Mouse (Mus musculus) hindbrain, embryonic 13.5 days (tissue): Measurements from ENCODE around the gene Clstn2. TPM values are rescaled to one million over a fixed set of nuclear protein-coding genes. Genes with fewer than 3 reads are reported as not detected.

Source experiments
- ATAC-seq: fragments of 200-750 bp; cut with Nextera tagmentation; 2 replicates; pipeline ENCODE4 v1.8.0; 2017; ENCODE audit warnings: moderate TSS enrichment; ENCODE audit not compliant: low FRiP score
- H3K27ac ChIP-seq: fragments of 300-500 bp; sonication (generic); 2 replicates; pipeline ENCODE4 v1.5.1; 2015; ENCODE audit warnings: inconsistent platforms, mild to moderate bottlenecking, moderate library complexity
- H3K27me3 ChIP-seq: fragments of 300-500 bp; sonication (generic); 2 replicates; pipeline ENCODE4 v1.6.1; 2015; ENCODE audit warnings: mild to moderate bottlenecking, inconsistent platforms
- H3K36me3 ChIP-seq: fragments of 300-500 bp; sonication (generic); 2 replicates; pipeline ENCODE4 v1.6.1; 2015; ENCODE audit warnings: mild to moderate bottlenecking, inconsistent platforms
- H3K4me1 ChIP-seq: fragments of 300-500 bp; sonication (generic); replicated peaks from 2 replicates; pipeline ENCODE4 v1.6.1; 2015; ENCODE audit warnings: inconsistent platforms
- H3K4me2 ChIP-seq: fragments of 300-500 bp; sonication (generic); 2 replicates; pipeline ENCODE4 v1.6.1; 2015; ENCODE audit warnings: inconsistent platforms, mild to moderate bottlenecking, moderate library complexity
- H3K4me3 ChIP-seq: fragments of 300-500 bp; sonication (generic); 2 replicates; pipeline ENCODE4 v1.5.1; 2015; ENCODE audit warnings: mild to moderate bottlenecking, inconsistent platforms
- H3K9ac ChIP-seq: fragments of 300-500 bp; sonication (generic); 2 replicates; pipeline ENCODE4 v1.6.1; 2015; ENCODE audit warnings: mild to moderate bottlenecking, inconsistent platforms
- H3K9me3 ChIP-seq: fragments of 300-500 bp; sonication (generic); 2 replicates; pipeline ENCODE4 v1.6.1; 2016; ENCODE audit warnings: inconsistent platforms
- WGBS: fragments of 180-500 bp; shearing (Covaris S2); methylation state at CpG from one replicate; pipeline ENCODE4 v1.1.7; 2015; 5-methylcytosine and 5-hydroxymethylcytosine counted together
- polyA plus RNA-seq: library from polyadenylated mRNA; unstranded; fragments of >200 nt; fragmentation: Nextera tagmentation; extraction: Ambion mirVana; gene quantifications from 2 replicates; pipeline ENCODE4 v1.2.1, GENCODE M21; 2015

The Clstn2 gene
- polyA plus RNA-seq, 1 experiment from 2014 or later: 11.9 TPM

DNA sequence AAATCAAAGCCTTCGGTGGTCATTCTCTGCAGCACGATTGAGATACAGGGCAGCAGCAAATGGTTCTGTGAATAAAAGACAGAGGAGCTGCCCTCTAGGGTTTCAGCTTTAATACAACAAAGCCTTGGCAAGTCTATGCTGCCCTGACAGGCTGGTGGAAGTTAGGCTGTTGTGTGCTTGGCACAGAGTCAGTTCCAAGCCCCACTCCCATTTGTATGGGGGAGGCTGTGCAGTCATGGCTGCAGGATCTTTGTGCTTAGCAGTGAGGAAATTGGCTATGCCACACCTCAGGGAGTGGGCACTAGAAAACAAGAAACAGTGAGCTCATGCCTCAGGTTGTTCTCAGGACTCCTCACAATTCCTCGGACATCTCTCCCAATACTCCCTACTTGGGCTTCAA is 384.6 kb downstream of the Clstn2 start:
- Histone ChIP-seq H3K4me2 (no peak overlapping the region), H3K36me3 (no peaks in the 10 kb centered on the region), H3K27me3 (no peaks in the 10 kb centered on the region), H3K4me1 (no peaks in the 10 kb centered on the region), H3K4me3 (no peak overlapping the region), H3K9ac (no peak overlapping the region), H3K27ac (no peak overlapping the region), H3K9me3 (no peaks in the 10 kb centered on the region)
- 72% methylated on average over 3 of the region's 3 CpGs for WGBS
- no peak for ATAC-seq

DNA sequence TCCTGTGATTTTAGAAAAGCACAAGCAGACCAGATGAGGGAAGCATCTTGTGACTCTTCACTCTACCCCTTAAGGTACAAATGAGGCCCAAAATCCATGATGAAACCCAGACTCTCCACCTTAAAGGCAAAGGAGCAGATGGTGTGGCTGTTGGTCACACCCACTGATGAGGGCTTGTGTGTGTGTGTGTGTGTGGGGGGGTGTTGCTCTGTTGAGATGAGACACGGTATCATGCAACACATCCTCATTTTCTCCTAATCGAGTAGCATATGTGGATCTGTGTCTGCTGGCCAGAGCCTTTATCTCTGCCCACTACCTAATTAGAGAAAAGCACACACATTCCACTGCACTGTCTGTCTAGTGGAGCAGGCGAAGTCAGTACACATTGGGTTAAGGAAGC is 387.2 kb downstream of the Clstn2 start:
- H3K4me2 ChIP-seq: no peak overlapping the region
- no peaks in the 10 kb centered on the region for H3K9me3 ChIP-seq
- no peak overlapping the region for H3K4me3 ChIP-seq
- H3K27me3 ChIP-seq: no peaks in the 10 kb centered on the region
- no peaks in the 10 kb centered on the region for H3K36me3 ChIP-seq
- WGBS: 89% methylated on average over 3 of the region's 3 CpGs
- no peak for ATAC-seq
- H3K27ac ChIP-seq: no peak overlapping the region
- no peaks in the 10 kb centered on the region for H3K4me1 ChIP-seq
- H3K9ac ChIP-seq: no peak overlapping the region

DNA sequence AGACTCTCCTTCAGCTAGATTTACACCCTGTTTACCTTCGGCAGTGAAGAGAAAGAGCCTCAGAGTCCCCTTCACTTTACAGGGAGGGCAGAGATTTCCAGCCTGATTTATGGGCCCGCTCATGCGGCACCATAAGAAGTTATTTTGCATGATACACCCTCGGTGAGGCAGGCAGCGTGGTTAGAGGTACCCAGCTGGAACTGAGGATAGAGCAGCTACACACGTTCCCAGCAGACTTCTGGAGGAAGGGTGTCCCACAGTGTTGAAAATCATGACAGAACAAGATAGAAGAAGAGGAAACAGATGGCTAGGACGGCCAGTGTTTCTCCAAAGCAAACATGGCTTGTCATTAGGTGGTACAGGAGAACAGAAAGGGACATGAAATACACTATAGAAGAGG is 390.6 kb downstream of the Clstn2 start:
- Histone ChIP-seq H3K36me3 (no peaks in the 10 kb centered on the region), H3K27me3 (no peaks in the 10 kb centered on the region), H3K27ac (no peak overlapping the region), H3K9ac (no peak overlapping the region), H3K4me2 (no peak overlapping the region), H3K9me3 (no peaks in the 10 kb centered on the region), H3K4me3 (no peak overlapping the region), H3K4me1 (no peaks in the 10 kb centered on the region)
- WGBS: 67% methylated on average over 7 of the region's 7 CpGs
- no peak for ATAC-seq

DNA sequence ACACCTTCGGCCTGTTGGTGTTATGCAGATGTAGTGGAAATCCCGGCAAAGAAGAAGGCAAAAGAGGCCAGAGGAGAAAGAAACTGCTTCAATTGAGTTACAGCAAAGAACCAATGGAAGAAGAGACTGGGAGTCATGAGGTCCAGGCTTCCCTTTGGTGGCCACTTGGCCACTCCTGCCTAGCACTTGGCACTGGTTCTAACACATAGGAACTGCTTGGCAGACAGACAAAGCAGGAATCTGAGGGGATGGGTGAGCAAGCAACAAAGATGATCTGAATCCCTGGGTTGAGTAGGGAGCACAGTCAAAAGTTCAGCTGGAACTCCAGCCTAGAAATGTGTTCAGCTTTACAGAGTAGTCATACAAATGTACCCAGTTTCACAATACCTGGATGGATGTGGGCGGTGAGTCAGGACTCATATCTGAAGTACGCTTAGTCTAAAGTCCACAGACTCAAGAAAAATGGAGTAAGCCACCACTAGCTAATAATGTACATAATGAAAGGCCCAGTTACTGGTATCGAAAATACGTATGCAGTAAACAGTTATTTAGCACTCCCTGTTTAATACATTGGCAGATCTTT is 392.9 kb downstream of the Clstn2 start:
- WGBS: 93% methylated on average over 6 of the region's 6 CpGs
- Histone ChIP-seq H3K9me3 (no peaks in the 10 kb centered on the region), H3K4me2 (no peak overlapping the region), H3K4me3 (no peak overlapping the region), H3K27ac (no peak overlapping the region), H3K27me3 (no peaks in the 10 kb centered on the region), H3K4me1 (no peaks in the 10 kb centered on the region), H3K9ac (no peak overlapping the region), H3K36me3 (no peaks in the 10 kb centered on the region)
- ATAC-seq: no peak

DNA sequence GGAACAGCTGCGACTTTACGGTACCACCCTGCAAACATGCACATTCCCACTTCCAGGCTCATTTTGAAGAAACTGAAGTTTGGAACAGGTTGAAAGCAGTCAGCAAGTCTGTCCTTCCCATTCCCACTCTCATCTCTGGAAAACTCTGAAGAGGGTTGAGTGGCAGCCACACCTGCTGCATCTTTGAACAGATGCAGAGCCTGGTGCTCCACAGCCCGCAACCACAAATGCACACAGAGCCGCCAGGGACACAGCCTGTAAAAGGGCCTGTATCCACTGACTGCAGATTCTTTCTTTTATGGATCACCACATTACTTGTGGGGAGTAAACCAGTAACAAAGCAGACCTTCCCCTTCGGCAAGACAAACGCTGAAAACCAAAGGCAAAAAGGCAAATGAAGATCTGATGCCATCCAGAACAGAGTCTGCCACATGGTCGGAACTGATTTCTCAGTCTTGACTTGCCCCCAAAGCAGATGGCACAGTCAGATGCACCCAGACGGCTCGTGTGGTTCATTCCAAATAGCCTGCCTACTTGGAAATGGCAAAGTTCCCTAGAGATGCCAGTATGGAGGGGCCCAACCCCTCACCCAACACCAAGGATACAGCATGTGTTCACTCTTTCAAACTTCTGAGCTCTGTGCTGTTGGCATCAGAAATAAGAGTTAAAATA is 394.2 kb downstream of the Clstn2 start:
- no peak overlapping the region for H3K9ac ChIP-seq
- no peaks in the 10 kb centered on the region for H3K36me3 ChIP-seq
- H3K9me3 ChIP-seq: no peaks in the 10 kb centered on the region
- no peak overlapping the region for H3K27ac ChIP-seq
- no peak overlapping the region for H3K4me2 ChIP-seq
- 93% methylated on average over 9 of the region's 9 CpGs for WGBS
- no peak overlapping the region for H3K4me3 ChIP-seq
- no peak for ATAC-seq
- no peaks in the 10 kb centered on the region for H3K4me1 ChIP-seq
- H3K27me3 ChIP-seq: no peaks in the 10 kb centered on the region

DNA sequence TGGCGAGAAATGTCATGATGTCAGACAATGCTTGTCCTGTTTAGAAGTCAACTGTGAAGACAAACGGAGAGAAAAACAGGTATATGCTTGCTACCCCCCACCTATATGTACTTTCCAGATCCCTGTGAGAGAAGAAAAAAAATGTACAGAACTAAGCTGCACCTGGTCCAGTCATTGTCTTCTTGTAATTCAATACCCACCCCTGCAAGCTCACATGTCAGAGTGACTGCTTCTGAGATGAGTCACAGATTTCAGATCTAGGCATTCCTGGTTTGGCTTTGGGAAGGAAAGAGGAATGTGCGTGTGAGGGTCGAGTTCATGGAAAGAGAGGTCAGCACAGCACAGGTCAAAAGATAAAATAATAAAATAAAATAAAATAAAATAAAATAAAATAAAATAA is 397.6 kb downstream of the Clstn2 start:
- ATAC-seq: no peak
- Histone ChIP-seq H3K27me3 (no peaks in the 10 kb centered on the region), H3K27ac (no peak overlapping the region), H3K4me2 (no peak overlapping the region), H3K9ac (no peak overlapping the region), H3K9me3 (no peaks in the 10 kb centered on the region), H3K4me1 (no peaks in the 10 kb centered on the region), H3K36me3 (no peaks in the 10 kb centered on the region), H3K4me3 (no peak overlapping the region)
- 90% methylated on average over 4 of the region's 4 CpGs for WGBS

DNA sequence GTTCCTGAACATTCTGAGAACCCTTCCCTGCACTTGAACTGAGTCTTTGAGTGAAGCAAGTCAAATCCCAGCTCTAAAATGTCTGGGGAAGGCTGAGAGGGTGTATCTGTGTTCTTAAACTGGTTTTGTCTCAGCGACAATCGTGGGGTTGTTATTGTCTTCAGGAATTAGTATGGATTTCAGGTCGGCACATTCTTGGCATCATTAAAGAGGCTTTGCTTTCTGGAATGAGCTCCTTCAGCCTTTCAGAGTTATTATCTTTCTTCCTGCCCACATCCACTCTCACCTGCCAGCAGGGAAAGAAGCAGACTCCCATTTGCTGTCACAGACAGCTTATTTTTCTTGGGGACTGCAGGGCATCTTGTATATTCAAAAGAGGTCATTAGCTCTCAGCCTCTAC is 398.1 kb downstream of the Clstn2 start:
- 73% methylated on average over 3 of the region's 3 CpGs for WGBS
- Histone ChIP-seq H3K36me3 (no peaks in the 10 kb centered on the region), H3K4me1 (no peaks in the 10 kb centered on the region), H3K4me3 (no peak overlapping the region), H3K4me2 (no peak overlapping the region), H3K27ac (no peak overlapping the region), H3K27me3 (no peaks in the 10 kb centered on the region), H3K9me3 (no peaks in the 10 kb centered on the region), H3K9ac (no peak overlapping the region)
- no peak for ATAC-seq

DNA sequence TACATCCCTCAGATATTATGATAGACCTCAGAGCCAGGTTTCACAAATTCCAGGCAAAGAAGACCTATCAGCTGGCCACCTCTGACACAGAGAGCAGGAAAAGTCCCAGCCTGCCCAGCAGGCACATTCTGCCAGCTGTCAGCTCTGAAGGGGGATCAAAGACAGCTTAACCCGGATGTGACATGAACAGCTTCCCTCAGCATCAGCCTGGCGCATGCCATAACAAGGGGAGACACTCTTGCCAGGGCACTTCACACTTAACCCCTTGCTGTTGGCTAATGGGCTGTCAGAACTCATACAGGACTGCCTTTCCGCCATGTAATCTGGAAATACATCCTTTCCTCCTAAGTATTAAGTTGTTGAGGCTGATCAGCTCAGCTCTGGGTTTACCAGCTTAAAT is 403.8 kb downstream of the Clstn2 start:
- no peaks in the 10 kb centered on the region for H3K9me3 ChIP-seq
- peaks cover 12% of the 10 kb centered on the region for H3K4me1 ChIP-seq
- no peak for ATAC-seq
- H3K27ac ChIP-seq: no peak overlapping the region
- H3K4me2 ChIP-seq: no peak overlapping the region
- 53% methylated on average over 3 of the region's 3 CpGs for WGBS
- H3K27me3 ChIP-seq: no peaks in the 10 kb centered on the region
- H3K36me3 ChIP-seq: no peaks in the 10 kb centered on the region
- H3K4me3 ChIP-seq: no peak overlapping the region
- H3K9ac ChIP-seq: no peak overlapping the region

DNA sequence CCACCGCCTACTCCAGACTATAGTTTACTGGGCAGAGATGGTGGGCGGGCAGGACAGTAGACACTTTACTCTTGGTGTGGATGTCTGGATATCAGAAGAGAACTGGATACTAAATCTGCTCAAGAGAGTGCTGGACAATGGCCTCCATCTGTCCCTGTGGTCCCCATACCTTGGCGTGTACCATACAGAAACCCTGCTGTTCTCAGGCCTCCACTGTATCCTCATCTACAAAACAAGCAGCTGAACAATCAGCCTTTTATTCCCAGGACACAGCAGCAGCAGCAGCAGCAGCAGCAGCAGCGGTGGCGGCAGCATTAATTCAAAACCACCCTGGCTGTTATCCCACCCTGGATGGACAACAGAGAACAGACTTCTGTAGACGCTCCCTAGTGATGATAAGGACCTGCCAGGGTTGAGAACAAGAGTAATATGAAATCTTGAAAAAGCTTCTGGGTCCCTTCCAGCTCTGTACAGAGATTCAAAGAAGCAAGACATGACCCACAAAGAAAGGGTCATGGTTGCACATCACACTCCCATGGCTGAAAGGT is 404.5 kb downstream of the Clstn2 start:
- no peak overlapping the region for H3K9ac ChIP-seq
- no peak overlapping the region for H3K27ac ChIP-seq
- WGBS: 43% methylated on average over 6 of the region's 6 CpGs
- H3K4me2 ChIP-seq: no peak overlapping the region
- no peaks in the 10 kb centered on the region for H3K36me3 ChIP-seq
- H3K4me1 ChIP-seq: peaks cover 12% of the 10 kb centered on the region
- H3K9me3 ChIP-seq: no peaks in the 10 kb centered on the region
- no peak overlapping the region for H3K4me3 ChIP-seq
- no peaks in the 10 kb centered on the region for H3K27me3 ChIP-seq
- no peak for ATAC-seq

DNA sequence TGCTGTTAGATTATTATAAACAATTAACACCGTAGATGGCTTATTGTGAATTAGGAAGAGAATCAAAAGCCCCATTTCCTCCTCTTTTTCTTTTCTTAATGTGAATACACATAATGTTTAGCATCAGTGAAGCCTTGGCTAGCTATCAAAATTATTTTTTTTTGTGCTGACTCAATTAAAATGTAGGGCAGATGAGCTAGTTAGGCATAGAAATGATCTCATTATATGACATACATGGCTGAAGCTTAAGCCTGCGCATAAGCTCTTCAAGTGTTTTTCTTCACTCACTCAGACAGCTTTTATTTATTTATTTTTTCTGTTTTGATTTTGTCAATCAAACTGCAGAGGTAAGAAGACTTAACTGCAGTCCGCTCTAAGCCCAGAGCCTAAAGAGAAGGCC is 405.1 kb downstream of the Clstn2 start:
- Histone ChIP-seq H3K27ac (no peak overlapping the region), H3K36me3 (no peaks in the 10 kb centered on the region), H3K4me2 (no peak overlapping the region), H3K4me3 (no peak overlapping the region), H3K27me3 (no peaks in the 10 kb centered on the region), H3K4me1 (peaks cover 12% of the 10 kb centered on the region), H3K9me3 (no peaks in the 10 kb centered on the region), H3K9ac (no peak overlapping the region)
- no peak for ATAC-seq
- 76% methylated on average over 3 of the region's 3 CpGs for WGBS

DNA sequence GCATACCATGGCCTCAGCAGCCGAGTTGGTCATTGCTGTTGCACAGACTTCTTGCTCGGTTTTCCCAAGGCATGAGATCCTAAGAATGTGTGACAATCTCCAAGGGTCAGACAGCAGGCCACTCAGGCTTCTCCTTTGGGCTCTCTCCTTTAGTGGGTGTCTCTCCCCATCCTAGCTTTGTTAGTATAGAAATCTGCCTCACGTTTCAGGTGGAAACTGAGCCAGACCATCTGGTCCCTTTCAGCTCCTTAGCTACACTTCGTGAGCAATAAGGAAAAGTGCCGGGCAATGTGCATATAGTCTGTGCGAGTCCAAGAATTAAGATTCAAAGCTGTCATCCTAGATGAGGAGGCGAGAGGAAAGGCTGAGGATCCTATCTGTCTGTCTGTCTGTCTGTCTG is 422.4 kb downstream of the Clstn2 start:
- WGBS: 77% methylated on average over 7 of the region's 7 CpGs
- no peak for ATAC-seq

DNA sequence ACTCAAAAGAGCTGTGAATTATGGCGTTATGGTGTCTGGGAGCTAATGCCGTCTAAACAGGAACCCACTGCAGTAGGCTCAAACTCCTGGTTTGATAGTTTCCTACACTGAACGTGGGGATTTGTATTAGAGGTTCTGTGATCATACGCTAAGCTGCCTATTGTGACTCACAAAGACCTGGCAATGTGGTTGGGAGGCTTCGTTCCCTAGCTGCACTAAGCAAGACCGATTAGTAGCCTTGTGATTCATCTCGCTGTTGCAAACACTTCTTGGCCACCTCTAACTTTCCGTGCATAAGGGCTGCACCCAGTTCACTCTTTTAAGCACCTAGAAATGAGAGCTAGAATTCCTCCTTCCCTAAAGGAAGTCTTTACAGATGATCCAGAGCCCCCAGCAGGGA is 429.3 kb downstream of the Clstn2 start:
- 76% methylated on average over 8 of the region's 8 CpGs for WGBS
- Histone ChIP-seq H3K27me3 (no peaks in the 10 kb centered on the region), H3K27ac (no peak overlapping the region), H3K4me3 (no peak overlapping the region), H3K4me1 (peaks cover 19% of the 10 kb centered on the region), H3K36me3 (no peaks in the 10 kb centered on the region), H3K9me3 (no peaks in the 10 kb centered on the region), H3K4me2 (no peak overlapping the region), H3K9ac (no peak overlapping the region)
- no peak for ATAC-seq

More for the DNA sequence above, 422.4 kb downstream of the Clstn2 start:
- Histone ChIP-seq H3K9me3 (no peaks in the 10 kb centered on the region), H3K36me3 (no peaks in the 10 kb centered on the region), H3K4me3 (no peak overlapping the region), H3K9ac (no peak overlapping the region), H3K27me3 (no peaks in the 10 kb centered on the region), H3K4me2 (no peak overlapping the region), H3K4me1 (no peaks in the 10 kb centered on the region; the same call in 1 of the 2 replicates), H3K27ac (no peak overlapping the region)

DNA sequence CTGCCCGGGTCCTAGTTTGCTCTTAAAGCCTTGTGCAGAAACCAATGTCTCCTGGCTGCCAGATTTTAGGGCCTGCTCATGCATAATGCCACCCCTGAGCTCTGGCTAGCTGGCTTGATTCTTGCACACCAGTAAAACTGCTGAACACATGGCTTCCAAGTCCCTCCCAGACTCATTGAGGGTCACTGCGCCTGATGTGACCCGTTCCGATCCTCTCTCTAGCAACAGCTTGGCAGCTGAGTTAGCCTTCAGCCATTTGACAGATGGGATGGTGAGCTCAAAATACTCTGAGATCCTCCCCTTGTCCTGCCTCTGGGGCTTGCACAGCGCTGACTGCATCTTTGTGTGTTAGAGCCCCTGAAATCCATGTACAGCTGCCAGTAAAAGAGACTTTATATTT is 430.5 kb downstream of the Clstn2 start:
- no peak overlapping the region for H3K9ac ChIP-seq
- H3K4me1 ChIP-seq: peaks cover 19% of the 10 kb centered on the region
- H3K36me3 ChIP-seq: no peaks in the 10 kb centered on the region
- 0 out of 2 replicates have a peak, but pooled peaks have one; percentile 59 for ATAC-seq
- 46% methylated on average over 5 of the region's 5 CpGs for WGBS
- no peaks in the 10 kb centered on the region for H3K27me3 ChIP-seq
- no peak overlapping the region for H3K4me3 ChIP-seq
- H3K27ac ChIP-seq: no peak overlapping the region
- H3K9me3 ChIP-seq: no peaks in the 10 kb centered on the region
- no peak overlapping the region for H3K4me2 ChIP-seq
